Comparison of ENCODE assay signal across 15 mouse cellular contexts in genomic region chr1:151620730-151621129, GRCm38 (mm10). TPM values are rescaled to one million over a fixed set of nuclear protein-coding genes. Genes with fewer than 3 reads are reported as not detected.
DNase-seq lines count a peak whose midpoint lies in the region; ATAC-seq lines count a peak whose summit lies in the region.
"Had no signal": no experiment of that assay in that cellular context is flagged by ENCODE, and none has a peak within 500 bp of the region (broad histone marks: within the 10 kb centered on the region; RNA-seq: fewer than 3 reads in every experiment).

No protein-coding gene starts in this region.

- H3K27me3 ChIP-seq in liver, embryonic 15.5 days: no peaks in the 10 kb centered on the region
- H3K27me3 ChIP-seq in liver, embryonic 12.5 days (replicated peaks): no peaks in the 10 kb centered on the region
- H3K27me3 ChIP-seq: embryonic facial prominence, embryonic 13.5 days; forebrain, embryonic 13.5 days; limb, embryonic 13.5 days had no signal

- H3K36me3 ChIP-seq in liver, embryonic 15.5 days (replicated peaks): no peaks in the 10 kb centered on the region
- no peaks in the 10 kb centered on the region for H3K36me3 ChIP-seq in liver, embryonic 12.5 days
- H3K36me3 ChIP-seq: embryonic facial prominence, embryonic 13.5 days; limb, embryonic 13.5 days had no signal

- peak overlapping the region; percentile 39 for H3K27ac ChIP-seq in liver, embryonic 15.5 days (replicated peaks)
- H3K27ac ChIP-seq in liver, embryonic 12.5 days: no peak overlapping the region
- H3K27ac ChIP-seq in brown adipose tissue, adult 24 weeks (replicated peaks; ENCODE audit: low read depth, low read length): peak overlapping the region; percentile 55
- H3K27ac ChIP-seq: embryonic facial prominence, embryonic 13.5 days; forebrain, embryonic 13.5 days; limb, embryonic 13.5 days had no signal

- no peak overlapping the region for H3K4me2 ChIP-seq in liver, embryonic 15.5 days
- H3K4me2 ChIP-seq in liver, embryonic 12.5 days: no peak overlapping the region
- H3K4me2 ChIP-seq: embryonic facial prominence, embryonic 13.5 days; forebrain, embryonic 13.5 days; limb, embryonic 13.5 days had no signal

- peak; percentile 37 for DNase-seq in gastrocnemius, adult 18-20 months (ENCODE audit: low spot score)
- DNase-seq in gastrocnemius, adult 8-10 months (ENCODE audit: low spot score in 2 of 2): no peak
- DNase-seq in cerebellum, postnatal 14 days: no peak
- DNase-seq: cerebellum, postnatal 25 days; heart, postnatal 14 days; kidney, postnatal 10 days had no signal

- H3K9me3 ChIP-seq in liver, embryonic 15.5 days (replicated peaks): no peaks in the 10 kb centered on the region
- H3K9me3 ChIP-seq in liver, embryonic 12.5 days (replicated peaks): no peaks in the 10 kb centered on the region
- H3K9me3 ChIP-seq: embryonic facial prominence, embryonic 13.5 days; forebrain, embryonic 13.5 days; limb, embryonic 13.5 days had no signal

- no peak overlapping the region for H3K9ac ChIP-seq in liver, embryonic 15.5 days
- H3K9ac ChIP-seq in liver, embryonic 12.5 days: no peak overlapping the region
- H3K9ac ChIP-seq: embryonic facial prominence, embryonic 13.5 days; forebrain, embryonic 13.5 days; limb, embryonic 13.5 days had no signal

- no peak for ATAC-seq in liver, embryonic 15.5 days (ENCODE audit: insufficient read depth)
- no peak for ATAC-seq in liver, embryonic 12.5 days
- peak; percentile 54; the same call in 1 of the 2 replicates for ATAC-seq in neutrophil, adult 5-6 weeks (ENCODE audit: extremely low read depth, insufficient number of reproducible peaks, low FRiP score, poor library complexity, severe bottlenecking)
- ATAC-seq in megakaryocyte-erythroid progenitor cell, adult 5-6 weeks (replicated peaks; ENCODE audit: low FRiP score, low TSS enrichment, poor library complexity, severe bottlenecking): no peak
- ATAC-seq: forebrain, embryonic 13.5 days had no signal

- no peak overlapping the region for H3K4me3 ChIP-seq in liver, embryonic 15.5 days (replicated peaks)
- H3K4me3 ChIP-seq in liver, embryonic 12.5 days: no peak overlapping the region
- H3K4me3 ChIP-seq in brown adipose tissue, adult 24 weeks (ENCODE audit: insufficient read depth, low read depth, low read length): no peak overlapping the region
- H3K4me3 ChIP-seq: embryonic facial prominence, embryonic 13.5 days; forebrain, embryonic 13.5 days; limb, embryonic 13.5 days; megakaryocyte, embryonic 14.5 days had no signal

- peaks cover 33% of the 10 kb centered on the region for H3K4me1 ChIP-seq in liver, embryonic 15.5 days (replicated peaks)
- peaks cover 44% of the 10 kb centered on the region for H3K4me1 ChIP-seq in liver, embryonic 12.5 days
- peaks cover 15% of the 10 kb centered on the region; the same call in 1 of the 2 replicates for H3K4me1 ChIP-seq in brown adipose tissue, adult 24 weeks (ENCODE audit: control insufficient read depth, insufficient read depth, insufficient read length, low read length)
- H3K4me1 ChIP-seq: limb, embryonic 13.5 days had no signal

RNA-seq across cellular contexts. Expression of gene Fam129a, which starts 49.7 kb away (rescaled TPM):
- total RNA-seq in gastrocnemius, adult 18-20 months (2021): 10 to 100 TPM in 1 of 2 experiments, 1 to 10 TPM in 1; 9.1 to 12.0 TPM
- 10 to 100 TPM in 1 of 4 experiments, 1 to 10 TPM in 3; 5.7 to 11.8 (median 7.9) TPM for total RNA-seq in gastrocnemius, adult 8-10 months (2022)
- 8.6 and 9.1 TPM in 2 replicates for polyA plus RNA-seq in liver, embryonic 15.5 days (2015; fragmentation: Nextera tagmentation; extraction: Ambion mirVana)
- polyA plus RNA-seq in liver, embryonic 12.5 days (2016; fragmentation: Nextera tagmentation; extraction: Ambion mirVana): 1.9 and 2.2 TPM in 2 replicates
- polyA plus RNA-seq in brown adipose tissue, adult 24 weeks (2012; ENCODE audit: insufficient read depth, insufficient read length, missing spikeins): 18.9 and 19.8 TPM in 2 replicates
- total RNA-seq in neutrophil, adult 5-6 weeks (2017): 121 and 130 TPM in 2 replicates
- 0.83 and 2.5 TPM in 2 replicates for total RNA-seq in megakaryocyte-erythroid progenitor cell, adult 5-6 weeks (2014; fragmentation: Nextera tagmentation)
- 3.0 and 3.1 TPM in 2 replicates for total RNA-seq in megakaryocyte-erythroid progenitor cell, adult 5-6 weeks (2017)
